Mouse (Mus musculus): ENCODE measurements around the gene Isg20l2. TPM values are rescaled to one million over a fixed set of nuclear protein-coding genes. Genes with fewer than 3 reads are reported as not detected.
"Not testable (repeated sequence)": the region's sequence is repeated elsewhere in the genome, so short reads cannot be mapped to it uniquely, and the experiment has no call there.

Gene Isg20l2
- polyA plus RNA-seq (2014; fragmentation: Nextera tagmentation; extraction: Ambion mirVana), result 66.9 and 68.1 TPM in 2 replicates

GRCm38 (mm10) chr3:87930078-87930795 is at the start of gene Isg20l2, which contains the start of gene Rrnad1:
TSS of gene Isg20l2 (plus strand) at chr3:87930314.
TSS of gene Rrnad1 (minus strand) at chr3:87930717.
- Histone ChIP-seq H3K27ac (ENCODE audit: low read depth, low read length) (peak within 1 kb of the TSS; percentile 76), H3K9me3 (ENCODE audit: control insufficient read depth, low read length) (no peaks in the 10 kb centered on the region), H3K4me3 (ENCODE audit: low read depth, low read length) (peak within 1 kb of the TSS; percentile 78), H3K9ac (ENCODE audit: low read depth, low read length) (peak within 1 kb of the TSS; percentile 78), H3K4me2 (peak within 1 kb of the TSS; percentile 88), H3K27me3 (replicated peaks; ENCODE audit: control insufficient read depth, insufficient read depth, low read length) (no peaks in the 10 kb centered on the region), H3K36me3 (ENCODE audit: control insufficient read depth, insufficient read depth, low read length) (peaks cover 21% of the 10 kb centered on the region), H3K4me1 (replicated peaks; ENCODE audit: control insufficient read depth, insufficient read depth, low read length) (peaks cover 12% of the 10 kb centered on the region)
- under 1% methylated on average over 78 of the region's 78 CpGs for WGBS
- ATAC-seq (replicated peaks; ENCODE audit: low FRiP score) (peak; percentile 95), DNase-seq (ENCODE audit: low spot score) (peak; percentile 98)

- Histone ChIP-seq H3K4me1 (replicated peaks; ENCODE audit: control insufficient read depth, insufficient read depth, low read length) (peaks cover 19% of the 10 kb centered on the region), H3K36me3 (ENCODE audit: control insufficient read depth, insufficient read depth, low read length) (peaks cover 7% of the 10 kb centered on the region), H3K27ac (ENCODE audit: low read depth, low read length) (peak overlapping the region; percentile 88), H3K9me3 (ENCODE audit: control insufficient read depth, low read length) (no peaks in the 10 kb centered on the region; the same call in 1 of the 2 replicates), H3K4me3 (ENCODE audit: low read depth, low read length) (peak overlapping the region; percentile 94), H3K4me2 (peak overlapping the region; percentile 96), H3K27me3 (replicated peaks; ENCODE audit: control insufficient read depth, insufficient read depth, low read length) (no peaks in the 10 kb centered on the region), H3K9ac (ENCODE audit: low read depth, low read length) (peak overlapping the region; percentile 95)
- DNase-seq (ENCODE audit: low spot score), result no peak
- ATAC-seq (replicated peaks; ENCODE audit: low FRiP score), result no peak
- 4% methylated on average over 3 of the region's 3 CpGs for WGBS
Observed at GRCm38 (mm10) chr3:87884291-87884690, 45.8 kb upstream of the Isg20l2 start.

- Histone ChIP-seq H3K4me1 (replicated peaks; ENCODE audit: control insufficient read depth, insufficient read depth, low read length) (peaks cover 19% of the 10 kb centered on the region), H3K27me3 (replicated peaks; ENCODE audit: control insufficient read depth, insufficient read depth, low read length) (no peaks in the 10 kb centered on the region), H3K9ac (ENCODE audit: low read depth, low read length) (peak overlapping the region; percentile 95), H3K4me2 (peak overlapping the region; percentile 96), H3K4me3 (ENCODE audit: low read depth, low read length) (peak overlapping the region; percentile 94), H3K27ac (ENCODE audit: low read depth, low read length) (peak overlapping the region; percentile 88), H3K9me3 (ENCODE audit: control insufficient read depth, low read length) (no peaks in the 10 kb centered on the region; the same call in 1 of the 2 replicates), H3K36me3 (ENCODE audit: control insufficient read depth, insufficient read depth, low read length) (peaks cover 7% of the 10 kb centered on the region)
- peak; percentile 60 for DNase-seq (ENCODE audit: low spot score)
- peak; percentile 13 for ATAC-seq (replicated peaks; ENCODE audit: low FRiP score)
- WGBS, result under 1% methylated on average over 24 of the region's 28 CpGs
Observed at GRCm38 (mm10) chr3:87884708-87885251, 45.3 kb upstream of the Isg20l2 start.

GRCm38 (mm10) chr3:87885281-87886003 is 44.7 kb upstream of the Isg20l2 start, which contains the start of gene Prcc:
TSS of gene Prcc (minus strand) at chr3:87885608.
- H3K27me3 ChIP-seq (replicated peaks; ENCODE audit: control insufficient read depth, insufficient read depth, low read length), result no peaks in the 10 kb centered on the region
- peaks cover 19% of the 10 kb centered on the region for H3K4me1 ChIP-seq (replicated peaks; ENCODE audit: control insufficient read depth, insufficient read depth, low read length)
- peak; percentile 94 for ATAC-seq (replicated peaks; ENCODE audit: low FRiP score)
- under 1% methylated on average over 33 of the region's 33 CpGs for WGBS
- peaks cover 4% of the 10 kb centered on the region for H3K36me3 ChIP-seq (ENCODE audit: control insufficient read depth, insufficient read depth, low read length)
- H3K4me3 ChIP-seq (ENCODE audit: low read depth, low read length), result peak within 1 kb of the TSS; percentile 94
- DNase-seq (ENCODE audit: low spot score), result peak; percentile 82
- H3K27ac ChIP-seq (ENCODE audit: low read depth, low read length), result peak within 1 kb of the TSS; percentile 88
- peak within 1 kb of the TSS; percentile 96 for H3K4me2 ChIP-seq
- peak within 1 kb of the TSS; percentile 95 for H3K9ac ChIP-seq (ENCODE audit: low read depth, low read length)
- H3K9me3 ChIP-seq (ENCODE audit: control insufficient read depth, low read length), result no peaks in the 10 kb centered on the region; the same call in 1 of the 2 replicates

- ATAC-seq (replicated peaks; ENCODE audit: low FRiP score), result no peak; the same call in none of the 2 replicates
- Histone ChIP-seq H3K4me2 (peak overlapping the region; percentile 96), H3K27me3 (replicated peaks; ENCODE audit: control insufficient read depth, insufficient read depth, low read length) (no peaks in the 10 kb centered on the region), H3K36me3 (ENCODE audit: control insufficient read depth, insufficient read depth, low read length) (no peaks in the 10 kb centered on the region; the same call in 1 of the 2 replicates), H3K4me1 (replicated peaks; ENCODE audit: control insufficient read depth, insufficient read depth, low read length) (peaks cover 19% of the 10 kb centered on the region), H3K9me3 (ENCODE audit: control insufficient read depth, low read length) (no peaks in the 10 kb centered on the region; the same call in 1 of the 2 replicates), H3K4me3 (ENCODE audit: low read depth, low read length) (peak overlapping the region; percentile 94), H3K9ac (ENCODE audit: low read depth, low read length) (peak overlapping the region; percentile 60; the same call in 1 of the 2 replicates), H3K27ac (ENCODE audit: low read depth, low read length) (0 out of 2 replicates have a peak overlapping the region, but pooled peaks have one; percentile 39)
- peak; percentile 61 for DNase-seq (ENCODE audit: low spot score)
- WGBS, result 9% methylated on average over 10 of the region's 10 CpGs
Observed at GRCm38 (mm10) chr3:87886004-87886365, 44.1 kb upstream of the Isg20l2 start.

- 89% methylated on average over 6 of the region's 6 CpGs for WGBS
- Histone ChIP-seq H3K9me3 (ENCODE audit: control insufficient read depth, low read length) (no peaks in the 10 kb centered on the region; the same call in 1 of the 2 replicates), H3K4me3 (ENCODE audit: low read depth, low read length) (peak overlapping the region; percentile 94; the same call in 1 of the 2 replicates), H3K4me1 (replicated peaks; ENCODE audit: control insufficient read depth, insufficient read depth, low read length) (peaks cover 19% of the 10 kb centered on the region), H3K4me2 (peak overlapping the region; percentile 96), H3K27ac (ENCODE audit: low read depth, low read length) (peak overlapping the region; percentile 16; the same call in 1 of the 2 replicates), H3K9ac (ENCODE audit: low read depth, low read length) (peak overlapping the region; percentile 60; the same call in 1 of the 2 replicates), H3K27me3 (replicated peaks; ENCODE audit: control insufficient read depth, insufficient read depth, low read length) (no peaks in the 10 kb centered on the region), H3K36me3 (ENCODE audit: control insufficient read depth, insufficient read depth, low read length) (no peaks in the 10 kb centered on the region)
- no peak for DNase-seq (ENCODE audit: low spot score)
- ATAC-seq (replicated peaks; ENCODE audit: low FRiP score), result no peak
Observed at GRCm38 (mm10) chr3:87886416-87886815, 43.7 kb upstream of the Isg20l2 start.

- H3K9ac ChIP-seq (ENCODE audit: low read depth, low read length), result not testable (repeated sequence)
- 75% methylated on average over 4 of the region's 4 CpGs for WGBS
Observed at GRCm38 (mm10) chr3:87887400-87887799, 42.7 kb upstream of the Isg20l2 start.

GRCm38 (mm10) chr3:87891481-87891880 is 38.6 kb upstream of the Isg20l2 start:
- no peak overlapping the region for H3K4me3 ChIP-seq (ENCODE audit: low read depth, low read length)
- DNase-seq (ENCODE audit: low spot score) (no peak), ATAC-seq (replicated peaks; ENCODE audit: low FRiP score) (no peak)
- 80% methylated on average over 3 of the region's 3 CpGs for whole genome bisulfite sequencing
- no peak overlapping the region for H3K4me2 ChIP-seq
- H3K4me1 ChIP-seq (replicated peaks; ENCODE audit: control insufficient read depth, insufficient read depth, low read length), result peaks cover 8% of the 10 kb centered on the region; the same call in 1 of the 2 replicates
- no peaks in the 10 kb centered on the region; the same call in 1 of the 2 replicates for H3K9me3 ChIP-seq (ENCODE audit: control insufficient read depth, low read length)
- H3K27me3 ChIP-seq (replicated peaks; ENCODE audit: control insufficient read depth, insufficient read depth, low read length), result no peaks in the 10 kb centered on the region
- H3K27ac ChIP-seq (ENCODE audit: low read depth, low read length), result no peak overlapping the region
- H3K9ac ChIP-seq (ENCODE audit: low read depth, low read length), result no peak overlapping the region
- H3K36me3 ChIP-seq (ENCODE audit: control insufficient read depth, insufficient read depth, low read length), result no peaks in the 10 kb centered on the region

More at GRCm38 (mm10) chr3:87887400-87887799, 42.7 kb upstream of the Isg20l2 start:
- DNase-seq (ENCODE audit: low spot score); H3K27ac ChIP-seq (ENCODE audit: low read depth, low read length); H3K36me3 ChIP-seq (ENCODE audit: control insufficient read depth, insufficient read depth, low read length); H3K9me3 ChIP-seq (ENCODE audit: control insufficient read depth, low read length); H3K4me3 ChIP-seq (ENCODE audit: low read depth, low read length); ATAC-seq (replicated peaks; ENCODE audit: low FRiP score); H3K4me2 ChIP-seq; H3K27me3 ChIP-seq (replicated peaks; ENCODE audit: control insufficient read depth, insufficient read depth, low read length): not testable (repeated sequence)
- H3K4me1 ChIP-seq (replicated peaks; ENCODE audit: control insufficient read depth, insufficient read depth, low read length), result peaks cover 17% of the 10 kb centered on the region

All from liver, embryonic 11.5 days (tissue).